In genomic region chr16:50753612-50754389, GRCm38 (mm10) we compare ENCODE assay signal across 8 mouse cellular contexts.
DNase-seq lines count a peak whose midpoint lies in the region.

No protein-coding gene starts in this region.

- DNase-seq in urinary bladder, postnatal 36 days (ENCODE audit: low spot score in 2 of 2) = peak; percentile 5 to 52
- DNase-seq in urinary bladder, postnatal 25 days (ENCODE audit: low spot score) = no peak
- peak; percentile 29 for DNase-seq in gastrocnemius, postnatal 10 days
- peak; percentile 59 for DNase-seq in kidney, adult 18-20 months
- peak; percentile 56 for DNase-seq in lung, postnatal 25 days (ENCODE audit: low spot score)
- DNase-seq in layer of hippocampus, adult 9-10 months (ENCODE audit: low spot score) = no peak
- DNase-seq in left cerebral cortex, adult 11 months (ENCODE audit: low spot score) = no peak
- DNase-seq in layer of hippocampus, postnatal 14 days (ENCODE audit: low spot score in 2 of 2) = no peak

Comparison
In these comparisons a context has a peak if more than half of its experiments do, and no peak if none do; other contexts are left out.
1. DNase-seq: peak in urinary bladder, postnatal 36 days (2 of 2), gastrocnemius, postnatal 10 days (single experiment), kidney, adult 18-20 months (single experiment) and lung, postnatal 25 days (single experiment); none in urinary bladder, postnatal 25 days (single experiment), layer of hippocampus, adult 9-10 months (single experiment), left cerebral cortex, adult 11 months (single experiment) and layer of hippocampus, postnatal 14 days (0 of 2).